Mouse (Mus musculus): Measurements from ENCODE around the gene Sp6. TPM values are rescaled to one million over a fixed set of nuclear protein-coding genes. Genes with fewer than 3 reads are reported as not detected.
A peak's percentile ranks its signal among the peaks of the same experiment; 100 is the strongest.

The Sp6 gene
- polyA plus RNA-seq, 1 experiment from 2014 or later: 0.15 TPM

DNA sequence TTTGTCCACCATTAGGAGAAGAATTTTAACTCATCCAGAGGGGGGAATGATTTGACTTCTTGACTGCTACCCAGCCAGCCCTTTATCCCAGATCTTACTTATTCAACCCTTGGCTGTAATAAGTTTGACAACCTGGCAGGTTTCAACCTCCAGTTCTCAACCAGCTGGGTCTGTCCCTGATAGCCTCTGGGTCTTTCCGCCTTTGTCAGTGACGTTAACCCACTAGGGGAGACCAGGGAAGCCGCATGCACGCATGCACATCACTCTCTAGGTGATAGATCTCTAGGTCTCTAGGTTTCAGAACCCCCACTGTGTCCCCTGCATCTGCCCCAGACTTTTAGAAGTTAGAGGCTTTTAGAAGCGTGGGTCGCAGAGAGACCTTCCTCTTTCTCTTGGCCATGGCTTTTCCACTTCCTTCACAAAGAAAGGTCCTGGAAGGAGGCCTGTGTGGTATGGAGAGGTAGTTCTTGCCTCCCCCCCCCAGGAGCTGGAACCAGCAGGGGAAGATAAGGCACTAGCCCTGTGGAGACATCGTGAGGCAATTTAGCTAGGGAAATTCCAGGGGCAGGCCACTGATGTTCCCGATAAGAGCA lies 3.9 kb upstream of the Sp6 start:
- H3K27me3 ChIP-seq: peaks cover 49% of the 10 kb centered on the region
- no peaks in the 10 kb centered on the region for H3K9me3 ChIP-seq (replicated peaks)
- 67% methylated on average over 8 of the region's 8 CpGs for WGBS
- H3K4me1 ChIP-seq: peaks cover 6% of the 10 kb centered on the region; the same call in 1 of the 2 replicates
- H3K36me3 ChIP-seq (ENCODE audit: poor library complexity, severe bottlenecking): no peaks in the 10 kb centered on the region
- H3K4me2 ChIP-seq: no peak overlapping the region
- no peak overlapping the region for H3K27ac ChIP-seq
- H3K4me3 ChIP-seq: no peak overlapping the region
- no peak overlapping the region for H3K9ac ChIP-seq
- ATAC-seq: no peak

DNA sequence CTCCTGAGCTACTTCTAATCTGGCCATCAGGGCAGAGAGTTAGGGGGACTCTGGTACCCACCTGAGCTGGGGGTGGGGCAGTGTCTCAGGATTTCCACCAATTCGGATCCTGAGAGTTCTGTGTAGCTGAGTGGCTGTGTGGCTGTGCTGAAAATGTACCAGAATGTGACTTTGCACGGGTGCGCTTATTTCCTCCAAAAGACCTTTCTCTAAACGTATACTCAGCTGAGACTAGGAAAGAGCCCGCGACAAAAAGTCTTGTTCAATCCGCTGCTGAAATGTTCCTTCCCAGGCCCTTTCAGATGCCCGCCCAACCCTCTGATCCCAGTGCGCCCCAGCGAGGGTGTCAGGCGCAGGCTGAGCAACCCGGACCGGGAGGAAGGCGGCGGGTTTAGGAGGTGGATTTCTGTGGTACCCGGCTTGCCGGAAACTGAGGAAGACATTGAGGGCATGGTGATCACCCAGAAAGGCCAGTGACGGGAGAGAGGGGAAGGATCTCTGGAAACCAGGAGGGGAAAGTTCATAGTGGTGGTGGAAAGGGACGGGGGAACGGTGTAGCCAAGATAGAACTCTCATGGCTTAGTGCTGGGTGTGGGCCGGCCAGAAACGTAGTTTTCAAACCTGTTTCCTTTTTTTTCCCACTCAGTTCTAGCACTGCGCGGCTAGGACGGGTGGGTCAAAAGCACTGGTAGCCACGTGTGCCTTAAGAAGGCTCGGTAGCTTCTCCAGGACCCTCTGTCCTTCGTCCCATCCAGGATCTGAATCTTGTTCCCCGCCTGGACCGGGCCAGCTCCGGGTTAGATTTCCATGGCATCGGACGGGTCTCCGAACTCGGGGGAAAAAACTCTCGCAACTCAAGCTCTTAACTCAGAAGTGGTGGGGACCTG lies 4.7 kb downstream of the Sp6 start:
- peaks cover 94% of the 10 kb centered on the region for H3K27me3 ChIP-seq
- H3K4me3 ChIP-seq: peak overlapping the region; percentile 29
- ATAC-seq: no peak
- H3K9me3 ChIP-seq (replicated peaks): no peaks in the 10 kb centered on the region
- peaks cover 26% of the 10 kb centered on the region for H3K4me1 ChIP-seq
- 0 out of 2 replicates have a peak overlapping the region, but pooled peaks have one; percentile 37 for H3K9ac ChIP-seq
- H3K27ac ChIP-seq: no peak overlapping the region
- H3K36me3 ChIP-seq (ENCODE audit: poor library complexity, severe bottlenecking): no peaks in the 10 kb centered on the region
- peak overlapping the region; percentile 51 for H3K4me2 ChIP-seq
- under 1% methylated on average over 36 of the region's 36 CpGs for WGBS

DNA sequence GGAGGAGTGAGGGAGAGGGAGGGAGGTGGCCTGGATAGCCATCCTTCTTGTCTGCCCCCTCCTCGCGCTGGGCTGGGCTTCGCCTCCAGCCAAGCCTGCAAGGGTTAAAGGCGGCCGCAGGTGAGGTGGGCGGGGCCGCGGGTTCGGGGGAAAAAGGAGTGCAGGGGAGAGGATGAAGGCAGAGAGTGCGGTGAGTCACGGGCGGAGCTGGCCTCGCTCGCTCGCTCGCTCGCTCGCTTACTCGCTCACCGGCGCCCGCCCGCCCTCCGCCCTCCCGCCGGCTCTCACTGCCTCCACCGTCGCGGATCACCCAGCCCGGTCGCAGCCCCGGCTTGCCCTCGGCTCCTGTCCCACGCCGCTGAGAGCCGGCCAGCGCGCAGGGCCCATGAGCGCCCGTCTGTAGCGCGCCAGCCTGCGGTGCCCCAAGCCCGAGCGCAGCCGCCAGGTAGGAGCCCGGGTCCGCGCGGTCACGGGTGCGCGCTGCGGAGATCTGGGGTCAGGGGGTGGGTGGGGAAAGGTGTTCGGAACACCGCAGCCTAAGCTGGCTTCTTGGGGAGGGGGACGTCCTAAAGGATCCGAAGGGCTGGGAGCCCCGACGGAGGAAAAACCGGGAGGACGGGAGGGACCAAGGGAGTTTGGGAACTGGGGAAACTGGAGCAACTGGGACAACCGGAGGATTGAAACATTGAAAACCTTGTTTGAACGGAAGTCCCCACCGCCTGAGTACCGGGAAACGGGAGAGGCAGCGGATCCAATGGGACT lies 5.6 kb downstream of the Sp6 start:
- peaks cover 96% of the 10 kb centered on the region for H3K27me3 ChIP-seq
- H3K9me3 ChIP-seq (replicated peaks): no peaks in the 10 kb centered on the region
- peaks cover 20% of the 10 kb centered on the region for H3K4me1 ChIP-seq
- peak overlapping the region; percentile 37; the same call in 1 of the 2 replicates for H3K9ac ChIP-seq
- no peak overlapping the region for H3K27ac ChIP-seq
- H3K4me2 ChIP-seq: peak overlapping the region; percentile 51
- under 1% methylated on average over 49 of the region's 68 CpGs for WGBS
- H3K4me3 ChIP-seq: peak overlapping the region; percentile 29
- H3K36me3 ChIP-seq (ENCODE audit: poor library complexity, severe bottlenecking): no peaks in the 10 kb centered on the region
- ATAC-seq: no peak

- H3K4me1 ChIP-seq: peaks cover 20% of the 10 kb centered on the region
- H3K36me3 ChIP-seq (ENCODE audit: poor library complexity, severe bottlenecking): no peaks in the 10 kb centered on the region
- H3K4me3 ChIP-seq: peak overlapping the region; percentile 29; the same call in 1 of the 2 replicates
- no peak overlapping the region for H3K9ac ChIP-seq
- H3K27me3 ChIP-seq: peaks cover 96% of the 10 kb centered on the region
- no peak overlapping the region for H3K27ac ChIP-seq
- no peak for ATAC-seq
- WGBS: 1% methylated on average over 13 of the region's 13 CpGs
- H3K4me2 ChIP-seq: no peak overlapping the region
- no peaks in the 10 kb centered on the region for H3K9me3 ChIP-seq (replicated peaks)
Measured at GRCm38 (mm10) chr11:97019345-97019708, 6.1 kb downstream of the Sp6 start.

DNA sequence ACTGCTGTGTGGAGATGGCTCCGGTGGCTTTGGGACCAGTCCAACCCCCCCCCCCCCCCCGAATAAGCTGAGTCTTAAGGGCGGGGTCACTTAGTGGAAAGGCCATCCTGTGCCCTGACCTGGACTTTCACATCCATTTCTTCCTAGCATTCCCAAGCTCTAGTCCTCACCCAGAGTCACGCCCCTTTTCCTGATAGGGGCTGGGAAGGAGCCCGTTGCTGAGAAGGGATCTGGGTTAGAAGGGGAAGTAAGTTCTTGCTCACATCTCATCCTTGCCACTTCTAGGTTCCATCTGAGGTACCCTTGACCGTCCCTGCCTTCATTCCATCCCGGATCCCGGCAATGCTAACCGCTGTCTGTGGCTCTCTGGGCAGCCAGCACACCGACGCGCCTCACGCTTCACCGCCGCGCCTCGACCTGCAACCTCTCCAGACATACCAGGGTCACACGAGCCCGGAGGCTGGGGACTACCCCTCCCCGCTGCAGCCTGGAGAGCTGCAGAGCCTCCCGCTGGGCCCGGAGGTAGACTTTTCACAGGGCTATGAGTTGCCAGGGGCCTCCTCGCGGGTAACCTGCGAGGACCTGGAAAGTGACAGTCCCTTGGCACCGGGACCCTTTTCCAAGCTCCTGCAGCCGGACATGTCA lies 8.0 kb downstream of the Sp6 start:
- H3K4me3 ChIP-seq: peak overlapping the region; percentile 50

GRCm38 (mm10) chr11:97021873-97022484 lies 8.8 kb downstream of the Sp6 start:
- Histone ChIP-seq H3K4me1 (peaks cover 27% of the 10 kb centered on the region), H3K27me3 (peaks cover 86% of the 10 kb centered on the region), H3K9ac (peak overlapping the region; percentile 63), H3K9me3 (replicated peaks) (no peaks in the 10 kb centered on the region), H3K4me3 (peak overlapping the region; percentile 50), H3K36me3 (ENCODE audit: poor library complexity, severe bottlenecking) (no peaks in the 10 kb centered on the region), H3K27ac (no peak overlapping the region), H3K4me2 (peak overlapping the region; percentile 75)
- ATAC-seq: peak; percentile 42; the same call in 1 of the 2 replicates
- WGBS: under 1% methylated on average over 50 of the region's 50 CpGs

More for the DNA sequence above, 8.0 kb downstream of the Sp6 start:
- Histone ChIP-seq H3K27me3 (peaks cover 93% of the 10 kb centered on the region), H3K9ac (no peak overlapping the region), H3K36me3 (ENCODE audit: poor library complexity, severe bottlenecking) (no peaks in the 10 kb centered on the region), H3K9me3 (replicated peaks) (no peaks in the 10 kb centered on the region), H3K4me1 (peaks cover 27% of the 10 kb centered on the region), H3K27ac (no peak overlapping the region), H3K4me2 (peak overlapping the region; percentile 75)
- under 1% methylated on average over 27 of the region's 27 CpGs for WGBS
- ATAC-seq: no peak

GRCm38 (mm10) chr11:97024977-97025376 lies 11.8 kb downstream of the Sp6 start:
- no peak overlapping the region for H3K4me3 ChIP-seq
- no peak overlapping the region for H3K4me2 ChIP-seq
- H3K36me3 ChIP-seq (ENCODE audit: poor library complexity, severe bottlenecking): no peaks in the 10 kb centered on the region
- peaks cover 25% of the 10 kb centered on the region for H3K4me1 ChIP-seq
- ATAC-seq: no peak
- no peak overlapping the region for H3K9ac ChIP-seq
- 22% methylated on average over 10 of the region's 10 CpGs for WGBS
- peaks cover 58% of the 10 kb centered on the region for H3K27me3 ChIP-seq
- no peak overlapping the region for H3K27ac ChIP-seq
- no peaks in the 10 kb centered on the region for H3K9me3 ChIP-seq (replicated peaks)

DNA sequence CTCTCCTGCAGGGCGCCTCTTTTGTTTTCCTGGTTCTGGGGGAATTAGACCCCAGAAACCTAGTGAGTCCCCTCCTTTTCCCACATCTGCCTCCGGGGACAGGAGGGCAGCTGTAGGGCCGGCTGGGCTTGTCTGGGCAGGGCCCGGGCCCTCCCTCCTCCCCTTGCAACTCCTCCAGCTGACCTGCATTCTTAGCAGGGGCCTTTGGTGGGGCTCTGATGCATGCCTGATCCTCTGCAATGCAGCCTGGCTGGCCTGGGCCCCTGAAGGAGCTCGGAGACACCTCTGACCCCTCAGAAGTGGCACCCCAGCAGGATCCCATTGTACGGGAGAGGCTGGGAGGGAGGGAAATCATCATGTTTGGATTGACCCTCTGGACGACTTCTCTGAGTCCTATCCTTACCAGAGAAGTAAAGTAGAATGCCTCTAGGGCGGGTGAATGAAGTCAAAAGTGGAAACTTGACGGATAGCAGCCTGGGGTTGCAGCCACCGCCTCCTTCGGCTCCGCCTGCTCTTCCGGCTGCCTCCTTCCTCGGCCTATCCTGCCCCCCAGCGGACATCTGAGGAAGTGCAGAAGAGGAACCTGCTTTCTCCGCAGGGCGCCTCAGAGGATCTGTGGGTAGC lies 12.6 kb downstream of the Sp6 start:
- ATAC-seq: peak; percentile 37; the same call in 1 of the 2 replicates
- Histone ChIP-seq H3K4me2 (peak overlapping the region; percentile 50), H3K27ac (no peak overlapping the region), H3K36me3 (ENCODE audit: poor library complexity, severe bottlenecking) (no peaks in the 10 kb centered on the region), H3K4me3 (peak overlapping the region; percentile 19), H3K4me1 (peaks cover 33% of the 10 kb centered on the region), H3K9ac (peak overlapping the region; percentile 43), H3K9me3 (replicated peaks) (no peaks in the 10 kb centered on the region), H3K27me3 (peaks cover 49% of the 10 kb centered on the region)
- 1% methylated on average over 17 of the region's 17 CpGs for WGBS

- peak within 1 kb of the TSS; percentile 65 for H3K4me3 ChIP-seq
- peaks cover 2% of the 10 kb centered on the region; the same call in 1 of the 2 replicates for H3K36me3 ChIP-seq (ENCODE audit: poor library complexity, severe bottlenecking)
- peak within 1 kb of the TSS; percentile 77 for H3K9ac ChIP-seq
- H3K9me3 ChIP-seq (replicated peaks): no peaks in the 10 kb centered on the region
- peaks cover 9% of the 10 kb centered on the region for H3K27me3 ChIP-seq
- peak; percentile 78 for ATAC-seq
- H3K27ac ChIP-seq: peak within 1 kb of the TSS; percentile 57
- peak within 1 kb of the TSS; percentile 72 for H3K4me2 ChIP-seq
- whole genome bisulfite sequencing: under 1% methylated on average over 25 of the region's 25 CpGs
- peaks cover 21% of the 10 kb centered on the region for H3K4me1 ChIP-seq
Measured at GRCm38 (mm10) chr11:97029686-97030417, 16.7 kb downstream of the Sp6 start, which contains the start of gene Scrn2. Gene Scrn2 (plus strand): TSS chr11:97029938.

DNA sequence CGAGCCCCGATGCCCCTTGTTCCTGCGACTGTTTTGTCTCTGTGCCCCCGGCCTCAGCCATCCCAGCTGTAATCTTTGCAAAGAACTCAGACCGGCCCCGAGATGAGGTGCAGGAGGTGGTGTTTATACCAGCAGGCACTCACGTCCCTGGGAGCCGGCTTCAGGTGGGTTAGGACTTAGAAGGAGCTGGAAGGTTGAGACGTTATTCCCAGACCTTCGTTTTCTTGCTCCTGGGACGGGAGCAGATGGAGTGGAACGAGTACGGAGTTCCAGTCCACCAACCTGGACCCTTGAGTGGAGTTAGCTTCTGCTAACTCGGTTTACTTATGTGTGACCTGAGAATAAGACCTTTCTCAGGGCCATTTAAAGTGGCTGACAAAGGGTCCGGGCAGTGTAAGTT lies 17.2 kb downstream of the Sp6 start:
- peak overlapping the region; percentile 65 for H3K4me3 ChIP-seq
- peaks cover 2% of the 10 kb centered on the region; the same call in 1 of the 2 replicates for H3K36me3 ChIP-seq (ENCODE audit: poor library complexity, severe bottlenecking)
- peaks cover 21% of the 10 kb centered on the region for H3K4me1 ChIP-seq
- H3K27me3 ChIP-seq: peaks cover 3% of the 10 kb centered on the region
- H3K4me2 ChIP-seq: peak overlapping the region; percentile 72
- peak overlapping the region; percentile 57; the same call in 1 of the 2 replicates for H3K27ac ChIP-seq
- WGBS: 18% methylated on average over 15 of the region's 15 CpGs
- no peak for ATAC-seq
- H3K9me3 ChIP-seq (replicated peaks): no peaks in the 10 kb centered on the region
- peak overlapping the region; percentile 77 for H3K9ac ChIP-seq
